Mouse (Mus musculus): ENCODE measurements around the gene Lrrc1. TPM values are rescaled to one million over a fixed set of nuclear protein-coding genes. Genes with fewer than 3 reads are reported as not detected.

Lrrc1 gene
- total RNA-seq (2014; rRNA removed) (19.8 and 49.7 TPM in 2 replicates), polyA plus RNA-seq (2015; fragmentation: Nextera tagmentation; extraction: Ambion mirVana) (7.4 and 7.6 TPM in 2 replicates)

DNA sequence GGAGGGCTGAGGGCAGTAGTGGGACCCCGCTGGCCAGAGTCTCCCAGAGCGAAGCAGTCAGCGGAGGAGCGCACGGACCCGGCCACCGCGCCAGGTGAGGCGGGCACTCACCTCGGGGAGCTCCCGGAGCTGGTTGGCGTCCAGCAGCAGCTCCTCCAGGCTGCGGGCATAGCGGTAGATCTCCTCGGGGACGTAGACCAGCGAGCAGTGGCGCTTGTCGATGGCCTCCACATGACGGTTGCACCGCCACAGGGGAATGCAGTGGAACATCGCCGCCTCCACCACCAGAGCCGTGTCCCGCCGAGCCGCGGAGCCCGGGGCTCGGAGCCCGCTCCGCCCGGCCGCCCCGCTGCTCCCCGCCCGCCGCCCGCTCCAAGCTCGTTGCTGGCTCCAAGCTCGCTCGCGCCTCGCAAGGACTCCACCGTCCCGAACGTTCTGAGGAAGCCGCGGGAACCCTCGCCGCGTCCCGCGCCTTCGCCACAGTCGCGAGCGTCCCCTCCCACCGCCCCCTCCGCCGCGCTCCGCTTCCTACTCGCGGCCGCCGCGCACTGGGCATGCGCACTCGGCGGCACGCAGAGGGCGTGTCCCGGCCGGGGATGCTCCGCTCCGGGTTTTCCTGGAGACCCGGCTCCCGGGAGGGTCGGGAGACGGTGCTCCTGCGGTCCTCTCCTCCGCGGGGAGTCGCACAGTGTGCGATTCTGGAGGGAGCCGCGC, at the start of gene Lrrc1:
Gene Lrrc1, minus strand, starts transcription at position 517 of the 714 bp plus-strand sequence.
- no peaks in the 10 kb centered on the region for H3K27me3 ChIP-seq (ENCODE audit: insufficient read depth, low read length)
- TF ChIP-seq CTCF (IDR thresholded peaks at IDR 0.05; ENCODE audit: low read depth), result no peak
- peak within 1 kb of the TSS; percentile 74; the same call in 1 of the 2 replicates for H3K27ac ChIP-seq
- H3K9ac ChIP-seq (replicated peaks; ENCODE audit: low read length), result peak within 1 kb of the TSS; percentile 74
- peak within 1 kb of the TSS; percentile 89 for H3K4me3 ChIP-seq (ENCODE audit: low read length)
- peak; percentile 95 for DNase-seq (ENCODE audit: low spot score)
- no peaks in the 10 kb centered on the region for H3K36me3 ChIP-seq (ENCODE audit: insufficient read depth, low read length)
- 0 out of 2 replicates have a peak, but pooled peaks cover 7% of the 10 kb centered on the region for H3K4me1 ChIP-seq (ENCODE audit: insufficient read depth, low read length)
- ATAC-seq, result peak; percentile 93
- no peaks in the 10 kb centered on the region for H3K9me3 ChIP-seq (ENCODE audit: low read length)
- H3K4me2 ChIP-seq (ENCODE audit: low read depth, low read length), result peak within 1 kb of the TSS; percentile 97
- WGBS, result under 1% methylated on average over 86 of the region's 88 CpGs

DNA sequence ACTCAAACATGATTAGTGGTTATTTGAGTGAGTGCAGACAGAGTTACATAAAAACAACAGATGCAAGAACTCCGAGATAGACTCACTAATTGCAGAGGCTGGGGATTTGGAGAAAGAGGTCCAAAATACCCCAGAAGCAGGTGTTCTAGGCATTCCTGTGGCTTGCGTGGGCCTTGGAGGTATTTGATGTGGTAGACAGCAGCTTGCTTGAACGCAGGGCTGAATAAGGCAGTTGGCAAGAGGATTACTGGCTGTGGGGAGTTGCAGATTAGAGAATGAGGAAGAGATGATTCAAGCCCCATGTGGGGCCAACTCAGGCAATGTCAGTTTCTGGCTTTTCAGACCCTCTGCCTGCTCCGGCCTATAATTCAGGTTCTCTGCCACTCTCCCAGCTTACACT, 47.8 kb upstream of the Lrrc1 start:
- H3K27me3 ChIP-seq (ENCODE audit: insufficient read depth, low read length), result no peaks in the 10 kb centered on the region
- 64% methylated on average over 4 of the region's 4 CpGs for WGBS
- H3K4me1 ChIP-seq (ENCODE audit: insufficient read depth, low read length), result no peaks in the 10 kb centered on the region
- no peak overlapping the region for H3K27ac ChIP-seq
- no peak for DNase-seq (ENCODE audit: low spot score)
- H3K9ac ChIP-seq (replicated peaks; ENCODE audit: low read length), result no peak overlapping the region
- H3K4me3 ChIP-seq (ENCODE audit: low read length), result no peak overlapping the region
- TF ChIP-seq CTCF (IDR thresholded peaks at IDR 0.05; ENCODE audit: low read depth), result no peak
- no peak overlapping the region for H3K4me2 ChIP-seq (ENCODE audit: low read depth, low read length)
- no peaks in the 10 kb centered on the region for H3K9me3 ChIP-seq (ENCODE audit: low read length)
- ATAC-seq, result no peak
- no peaks in the 10 kb centered on the region for H3K36me3 ChIP-seq (ENCODE audit: insufficient read depth, low read length)

DNA sequence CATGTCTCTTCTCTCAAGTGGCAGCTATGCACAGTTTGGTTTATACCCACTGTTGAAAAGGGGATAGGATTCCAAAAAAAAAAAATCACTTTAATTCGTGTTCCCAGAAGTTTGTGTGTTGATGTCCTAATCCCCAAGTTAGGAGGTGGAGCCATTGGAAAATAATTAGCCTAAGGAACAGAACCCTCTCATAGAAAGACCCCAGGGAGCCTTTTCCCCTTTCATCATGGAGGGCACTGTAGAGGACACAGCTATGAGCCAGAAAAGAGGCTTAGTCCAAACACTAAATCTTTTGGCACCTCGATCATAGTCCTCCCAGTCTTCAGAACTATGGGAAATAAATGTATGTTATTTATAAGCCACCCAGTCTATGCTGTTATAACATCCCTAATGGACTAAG, 44.8 kb upstream of the Lrrc1 start:
- H3K4me2 ChIP-seq (ENCODE audit: low read depth, low read length), result no peak overlapping the region
- ATAC-seq, result no peak
- 35% methylated on average over 2 of the region's 2 CpGs for WGBS

DNA sequence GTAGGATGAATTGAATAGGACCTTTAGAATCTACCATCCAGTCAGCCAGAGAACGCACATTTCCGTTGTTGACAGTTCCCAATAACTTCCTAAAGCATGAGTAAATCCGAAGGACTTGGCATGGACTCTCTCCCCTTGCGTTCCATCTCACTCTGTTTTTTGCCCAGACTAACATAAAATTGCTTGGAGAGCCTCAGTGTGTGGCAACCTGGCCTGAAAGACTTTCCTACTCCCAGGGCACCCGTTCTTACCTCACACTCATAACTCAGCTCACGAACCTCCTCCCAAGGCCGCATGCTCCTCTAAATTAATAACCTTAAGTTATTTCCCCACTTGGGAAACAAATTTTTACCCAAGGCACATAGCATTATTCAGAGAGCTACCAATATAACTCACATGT, 42.9 kb upstream of the Lrrc1 start:
- Histone ChIP-seq H3K4me1 (ENCODE audit: insufficient read depth, low read length) (no peaks in the 10 kb centered on the region), H3K27me3 (ENCODE audit: insufficient read depth, low read length) (no peaks in the 10 kb centered on the region), H3K9ac (replicated peaks; ENCODE audit: low read length) (no peak overlapping the region), H3K27ac (no peak overlapping the region), H3K4me3 (ENCODE audit: low read length) (no peak overlapping the region), H3K4me2 (ENCODE audit: low read depth, low read length) (no peak overlapping the region), H3K9me3 (ENCODE audit: low read length) (no peaks in the 10 kb centered on the region), H3K36me3 (ENCODE audit: insufficient read depth, low read length) (no peaks in the 10 kb centered on the region)
- no peak for ATAC-seq
- no peak for DNase-seq (ENCODE audit: low spot score)
- TF ChIP-seq CTCF (IDR thresholded peaks at IDR 0.05; ENCODE audit: low read depth), result no peak
- WGBS, result 62% methylated on average over 7 of the region's 7 CpGs

More for the DNA sequence above, 44.8 kb upstream of the Lrrc1 start:
- H3K27me3 ChIP-seq (ENCODE audit: insufficient read depth, low read length), result no peaks in the 10 kb centered on the region
- no peak overlapping the region for H3K27ac ChIP-seq
- no peak overlapping the region for H3K9ac ChIP-seq (replicated peaks; ENCODE audit: low read length)
- H3K4me1 ChIP-seq (ENCODE audit: insufficient read depth, low read length), result no peaks in the 10 kb centered on the region
- H3K4me3 ChIP-seq (ENCODE audit: low read length), result no peak overlapping the region
- no peaks in the 10 kb centered on the region for H3K9me3 ChIP-seq (ENCODE audit: low read length)
- no peak for DNase-seq (ENCODE audit: low spot score)
- no peaks in the 10 kb centered on the region for H3K36me3 ChIP-seq (ENCODE audit: insufficient read depth, low read length)
- TF ChIP-seq CTCF (IDR thresholded peaks at IDR 0.05; ENCODE audit: low read depth), result no peak

DNA sequence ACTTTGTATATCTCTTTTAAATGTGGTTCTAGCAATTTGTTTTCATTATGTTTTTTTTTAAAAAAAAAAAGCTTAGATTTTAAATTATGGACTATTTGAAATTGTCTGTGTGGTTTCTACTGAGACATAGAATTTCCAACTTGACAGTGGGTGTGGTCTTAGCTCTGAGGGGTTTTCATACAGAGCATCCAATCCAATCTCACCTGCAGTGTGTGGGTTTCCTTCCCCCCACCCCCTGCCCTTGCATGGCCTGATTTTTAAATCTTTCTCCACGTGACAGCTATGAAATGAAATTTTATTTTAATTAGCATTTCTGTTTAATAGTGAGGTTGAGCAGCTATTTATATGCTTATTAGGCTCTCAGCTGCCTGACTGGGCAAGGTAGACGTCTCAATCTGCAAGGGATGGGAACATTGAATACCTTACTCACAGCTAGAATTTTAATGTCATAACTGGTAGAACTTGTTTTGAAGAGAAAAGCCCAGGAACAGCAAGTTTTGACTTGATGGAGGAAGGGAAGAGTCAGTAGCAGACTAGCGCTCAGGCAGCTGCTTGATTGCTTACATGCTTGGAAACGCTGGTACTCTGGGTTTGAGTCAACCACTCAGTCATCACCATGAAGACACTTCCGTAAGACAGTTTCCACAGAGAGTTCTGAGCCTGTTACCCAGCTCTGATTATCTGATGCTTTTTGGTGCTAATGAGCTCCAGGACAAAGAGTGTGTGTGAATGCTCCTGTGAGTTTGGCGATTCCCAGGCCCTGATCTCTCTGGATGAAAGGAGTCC, 42.3 kb upstream of the Lrrc1 start:
- TF ChIP-seq CTCF (IDR thresholded peaks at IDR 0.05; ENCODE audit: low read depth), result no peak
- H3K4me2 ChIP-seq (ENCODE audit: low read depth, low read length), result no peak overlapping the region
- no peaks in the 10 kb centered on the region for H3K36me3 ChIP-seq (ENCODE audit: insufficient read depth, low read length)
- no peak overlapping the region for H3K9ac ChIP-seq (replicated peaks; ENCODE audit: low read length)
- H3K4me3 ChIP-seq (ENCODE audit: low read length), result no peak overlapping the region
- H3K4me1 ChIP-seq (ENCODE audit: insufficient read depth, low read length), result no peaks in the 10 kb centered on the region
- H3K27me3 ChIP-seq (ENCODE audit: insufficient read depth, low read length), result no peaks in the 10 kb centered on the region
- peak; percentile 27; the same call in 1 of the 2 replicates for ATAC-seq
- WGBS, result 36% methylated on average over 6 of the region's 6 CpGs
- no peaks in the 10 kb centered on the region for H3K9me3 ChIP-seq (ENCODE audit: low read length)
- H3K27ac ChIP-seq, result no peak overlapping the region
- no peak for DNase-seq (ENCODE audit: low spot score)

DNA sequence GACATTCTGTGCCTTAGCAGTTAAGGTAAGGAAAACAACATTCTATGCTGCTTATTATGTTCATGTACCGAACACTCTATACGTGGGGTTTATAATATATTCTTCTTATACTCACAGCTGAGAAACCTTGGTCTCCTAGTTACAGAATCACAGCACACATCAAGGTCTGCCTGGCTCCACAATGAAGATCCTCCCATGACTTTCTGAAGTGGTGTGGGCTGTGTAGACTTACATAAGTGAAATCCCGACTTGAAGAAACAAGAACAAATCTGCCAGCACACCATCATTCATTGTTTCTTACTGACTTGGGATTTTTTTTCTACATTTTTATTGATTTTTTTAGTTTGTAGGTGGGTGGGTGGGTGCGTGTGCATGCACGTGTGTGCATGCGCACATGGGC, 40.1 kb upstream of the Lrrc1 start:
- Histone ChIP-seq H3K27ac (no peak overlapping the region), H3K27me3 (ENCODE audit: insufficient read depth, low read length) (no peaks in the 10 kb centered on the region), H3K36me3 (ENCODE audit: insufficient read depth, low read length) (no peaks in the 10 kb centered on the region), H3K4me2 (ENCODE audit: low read depth, low read length) (no peak overlapping the region), H3K9ac (replicated peaks; ENCODE audit: low read length) (no peak overlapping the region), H3K9me3 (ENCODE audit: low read length) (no peaks in the 10 kb centered on the region), H3K4me3 (ENCODE audit: low read length) (no peak overlapping the region), H3K4me1 (ENCODE audit: insufficient read depth, low read length) (no peaks in the 10 kb centered on the region)
- ATAC-seq (no peak), DNase-seq (ENCODE audit: low spot score) (no peak)
- WGBS, result 94% methylated on average over 6 of the region's 6 CpGs
- TF ChIP-seq CTCF (IDR thresholded peaks at IDR 0.05; ENCODE audit: low read depth), result no peak
